Mouse (Mus musculus) intestine, embryonic 14.5 days (tissue): ENCODE results near the gene Immt. TPM values are rescaled to one million over a fixed set of nuclear protein-coding genes. Genes with fewer than 3 reads are reported as not detected.
"Not testable (repeated sequence)": the region's sequence is repeated elsewhere in the genome, so short reads cannot be mapped to it uniquely, and the experiment has no call there.

Experiments
- ATAC-seq: fragments of 200-750 bp; cut with Nextera tagmentation; replicated peaks from 2 replicates; pipeline ENCODE4 v1.8.0; 2017; ENCODE audit warnings: low read depth, moderate number of reproducible peaks, moderate TSS enrichment, moderate library complexity; ENCODE audit not compliant: low FRiP score, low TSS enrichment
- DNase-seq: peaks from one replicate; pipeline ENCODE4 v3.0.0-alpha.2; 2018; ENCODE audit warnings: low spot score
- H3K27ac ChIP-seq: fragments of 300-500 bp; sonication (generic); 2 replicates; pipeline ENCODE4 v1.5.1; 2014; ENCODE audit warnings: low read depth, mild to moderate bottlenecking, control low read depth
- H3K27me3 ChIP-seq: fragments of 300-500 bp; sonication (generic); replicated peaks from 2 replicates; pipeline ENCODE4 v1.6.1; 2014; ENCODE audit warnings: low read length, control low read depth; ENCODE audit not compliant: control insufficient read depth, insufficient read depth
- H3K36me3 ChIP-seq: fragments of 300-500 bp; sonication (generic); 2 replicates; pipeline ENCODE4 v1.6.1; 2014; ENCODE audit warnings: low read length, control low read depth; ENCODE audit not compliant: control insufficient read depth, insufficient read depth
- H3K4me1 ChIP-seq: fragments of 300-500 bp; sonication (generic); replicated peaks from 2 replicates; pipeline ENCODE4 v1.6.1; 2014; ENCODE audit warnings: low read length, control low read depth, mixed read lengths; ENCODE audit not compliant: control insufficient read depth, insufficient read depth
- H3K4me2 ChIP-seq: fragments of 300-500 bp; sonication (generic); 2 replicates; pipeline ENCODE4 v1.6.1; 2014; ENCODE audit warnings: low read length
- H3K4me3 ChIP-seq: fragments of 300-500 bp; sonication (generic); 2 replicates; pipeline ENCODE4 v1.5.1; 2014; ENCODE audit warnings: low read depth, low read length, control low read depth, mixed read lengths
- H3K9ac ChIP-seq: fragments of 300-500 bp; sonication (generic); 2 replicates; pipeline ENCODE4 v1.6.1; 2014; ENCODE audit warnings: mild to moderate bottlenecking, low read length
- H3K9me3 ChIP-seq: fragments of 300-500 bp; sonication (generic); 2 replicates; pipeline ENCODE4 v1.6.1; 2016; ENCODE audit warnings: low read length, control low read depth; ENCODE audit not compliant: control insufficient read depth
- WGBS: fragments of 180-500 bp; shearing (Covaris S2); extraction: QIAGEN DNeasy Blood & Tissue Kit; methylation state at CpG from one replicate; pipeline ENCODE4 v1.1.7; 2014; 5-methylcytosine and 5-hydroxymethylcytosine counted together
- polyA plus RNA-seq: library from polyadenylated mRNA; unstranded; fragments of >200 nt; fragmentation: Nextera tagmentation; extraction: Ambion mirVana; gene quantifications from 2 replicates; pipeline ENCODE4 v1.2.1, GENCODE M21; 2014

Immt gene
- polyA plus RNA-seq, 1 experiment from 2014 or later = 224 TPM

- H3K27ac ChIP-seq = no peak within 1 kb of the TSS
- ATAC-seq (no peak), DNase-seq (no peak)
- H3K4me2 ChIP-seq = no peak within 1 kb of the TSS
- no peaks in the 10 kb centered on the region for H3K9me3 ChIP-seq
- no peak within 1 kb of the TSS for H3K4me3 ChIP-seq
- no peak within 1 kb of the TSS for H3K9ac ChIP-seq
- no peaks in the 10 kb centered on the region for H3K36me3 ChIP-seq
- no peaks in the 10 kb centered on the region for H3K27me3 ChIP-seq
- peaks cover 6% of the 10 kb centered on the region; the same call in 1 of the 2 replicates for H3K4me1 ChIP-seq
- 31% methylated on average over 1 of the region's 1 CpGs for WGBS
Measured at GRCm38 (mm10) chr6:71826869-71827268, 4.3 kb upstream of the Immt start, which contains the start of gene Mrpl35. Gene Mrpl35, minus strand, starts transcription at chr6:71826969.

GRCm38 (mm10) chr6:71829768-71830167, 1.4 kb upstream of the Immt start:
- H3K27ac ChIP-seq = no peak overlapping the region
- H3K4me3 ChIP-seq = no peak overlapping the region
- peaks cover 7% of the 10 kb centered on the region; the same call in 1 of the 2 replicates for H3K4me1 ChIP-seq
- no peak overlapping the region for H3K9ac ChIP-seq
- no peak for DNase-seq
- no peaks in the 10 kb centered on the region for H3K27me3 ChIP-seq
- no peaks in the 10 kb centered on the region for H3K36me3 ChIP-seq
- H3K9me3 ChIP-seq = no peaks in the 10 kb centered on the region
- no peak for ATAC-seq
- 85% methylated on average over 9 of the region's 9 CpGs for WGBS
- no peak overlapping the region for H3K4me2 ChIP-seq

GRCm38 (mm10) chr6:71831581-71831960, 440 bp downstream of the Immt start:
- WGBS = under 1% methylated on average over 21 of the region's 21 CpGs
- H3K27ac ChIP-seq = peak overlapping the region; percentile 88
- peak; percentile 91 for DNase-seq
- peak overlapping the region; percentile 88 for H3K4me2 ChIP-seq
- peak; percentile 99 for ATAC-seq
- peak overlapping the region; percentile 100 for H3K4me3 ChIP-seq
- H3K27me3 ChIP-seq = no peaks in the 10 kb centered on the region
- H3K9ac ChIP-seq = peak overlapping the region; percentile 88
- H3K9me3 ChIP-seq = no peaks in the 10 kb centered on the region
- peaks cover 7% of the 10 kb centered on the region; the same call in 1 of the 2 replicates for H3K4me1 ChIP-seq
- H3K36me3 ChIP-seq = 0 out of 2 replicates have a peak, but pooled peaks cover 4% of the 10 kb centered on the region

- Histone ChIP-seq H3K27me3 (no peaks in the 10 kb centered on the region), H3K4me1 (peaks cover 7% of the 10 kb centered on the region; the same call in 1 of the 2 replicates), H3K36me3 (0 out of 2 replicates have a peak, but pooled peaks cover 4% of the 10 kb centered on the region), H3K27ac (no peak overlapping the region), H3K4me3 (no peak overlapping the region), H3K4me2 (no peak overlapping the region), H3K9me3 (no peaks in the 10 kb centered on the region), H3K9ac (no peak overlapping the region)
- 75% methylated on average over 2 of the region's 2 CpGs for WGBS
- no peak for ATAC-seq
- DNase-seq = no peak
Measured at GRCm38 (mm10) chr6:71836811-71837210, 5.7 kb downstream of the Immt start.

GRCm38 (mm10) chr6:71839815-71840214, 8.7 kb downstream of the Immt start:
- H3K27me3 ChIP-seq = no peaks in the 10 kb centered on the region
- H3K4me3 ChIP-seq = no peak overlapping the region
- no peaks in the 10 kb centered on the region for H3K9me3 ChIP-seq
- H3K4me1 ChIP-seq = no peaks in the 10 kb centered on the region
- H3K27ac ChIP-seq = no peak overlapping the region
- ATAC-seq (no peak), DNase-seq (no peak)
- H3K36me3 ChIP-seq = peaks cover 6% of the 10 kb centered on the region; the same call in 1 of the 2 replicates
- H3K9ac ChIP-seq = no peak overlapping the region
- H3K4me2 ChIP-seq = no peak overlapping the region

DNA sequence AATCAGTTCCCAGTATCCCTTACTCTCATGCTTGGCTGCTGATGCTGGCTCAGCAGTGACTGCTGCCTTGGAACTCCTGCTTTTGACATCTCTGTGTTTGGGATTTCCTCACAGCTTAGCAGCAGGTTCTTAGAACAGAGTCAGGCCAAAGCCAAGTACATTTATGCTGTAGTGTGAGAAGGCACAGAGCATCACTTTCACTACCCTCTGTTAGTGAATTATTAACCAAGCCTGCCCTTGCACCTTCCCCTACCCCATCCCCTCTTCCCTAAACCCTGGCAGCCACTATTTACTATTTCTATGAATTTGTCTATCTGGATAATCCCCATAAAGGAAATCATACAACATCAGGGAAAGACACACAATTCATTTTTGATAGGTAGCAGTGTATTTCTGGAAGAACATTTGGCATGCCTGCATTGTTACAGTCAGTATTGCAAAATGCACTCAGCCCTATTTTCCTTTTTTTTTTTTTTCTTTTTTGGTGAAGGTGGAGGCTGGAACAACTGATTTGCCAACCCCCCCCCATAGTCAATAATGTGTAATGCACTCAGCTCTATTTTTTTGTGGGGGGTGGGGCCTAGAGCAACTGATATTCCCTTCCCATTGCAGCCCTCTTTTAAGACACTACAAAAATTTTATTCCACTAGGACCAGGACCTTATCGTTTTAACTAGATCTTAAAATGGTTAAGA, 9.6 kb downstream of the Immt start:
- DNase-seq (no peak), ATAC-seq (no peak)
- Histone ChIP-seq H3K27ac (no peak overlapping the region), H3K27me3 (no peaks in the 10 kb centered on the region), H3K36me3 (peaks cover 15% of the 10 kb centered on the region), H3K4me3 (no peak overlapping the region), H3K9me3 (no peaks in the 10 kb centered on the region), H3K9ac (no peak overlapping the region), H3K4me2 (no peak overlapping the region), H3K4me1 (no peaks in the 10 kb centered on the region)
- WGBS = 100% methylated on average over 1 of the region's 1 CpGs

GRCm38 (mm10) chr6:71846906-71847305, 15.8 kb downstream of the Immt start:
- 88% methylated on average over 6 of the region's 6 CpGs for WGBS
- H3K9me3 ChIP-seq, H3K4me2 ChIP-seq, DNase-seq, H3K4me1 ChIP-seq, H3K4me3 ChIP-seq, ATAC-seq, H3K9ac ChIP-seq, H3K27ac ChIP-seq, H3K27me3 ChIP-seq: not testable (repeated sequence)
- peaks cover 62% of the 10 kb centered on the region for H3K36me3 ChIP-seq

DNA sequence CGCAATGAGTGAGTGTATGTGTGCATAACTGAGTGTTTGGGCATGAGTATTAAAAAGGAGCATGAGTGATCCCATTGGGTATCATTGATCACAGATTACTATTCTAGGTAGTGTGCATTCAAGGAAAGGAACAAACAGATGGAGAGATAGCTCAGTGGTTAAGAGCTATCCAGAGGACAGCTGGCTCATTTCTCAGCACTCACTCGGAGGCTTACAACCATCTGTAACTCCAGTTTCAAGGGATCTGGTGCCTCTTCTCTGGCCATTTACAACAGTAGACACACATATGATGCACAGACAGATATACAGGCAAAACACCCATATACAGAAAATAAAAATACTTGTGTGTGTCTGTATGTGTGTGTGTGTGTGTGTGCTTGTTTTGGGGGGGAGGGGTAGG, 36.6 kb downstream of the Immt start:
- 85% methylated on average over 2 of the region's 2 CpGs for WGBS
- H3K4me3 ChIP-seq = no peak overlapping the region
- no peak overlapping the region for H3K27ac ChIP-seq
- H3K9ac ChIP-seq = no peak overlapping the region
- no peak overlapping the region for H3K4me2 ChIP-seq
- ATAC-seq = no peak
- no peaks in the 10 kb centered on the region; the same call in 1 of the 2 replicates for H3K9me3 ChIP-seq
- H3K27me3 ChIP-seq = no peaks in the 10 kb centered on the region
- peaks cover 85% of the 10 kb centered on the region for H3K36me3 ChIP-seq
- no peak for DNase-seq
- H3K4me1 ChIP-seq = no peaks in the 10 kb centered on the region

- no peaks in the 10 kb centered on the region for H3K27me3 ChIP-seq
- no peaks in the 10 kb centered on the region; the same call in 1 of the 2 replicates for H3K9me3 ChIP-seq
- H3K36me3 ChIP-seq = peaks cover 85% of the 10 kb centered on the region
- no peak overlapping the region for H3K4me2 ChIP-seq
- H3K9ac ChIP-seq = no peak overlapping the region
- no peaks in the 10 kb centered on the region for H3K4me1 ChIP-seq
- H3K4me3 ChIP-seq = no peak overlapping the region
- H3K27ac ChIP-seq = no peak overlapping the region
- WGBS = 88% methylated on average over 1 of the region's 1 CpGs
- ATAC-seq (no peak), DNase-seq (no peak)
Measured at GRCm38 (mm10) chr6:71868809-71869208, 37.7 kb downstream of the Immt start.
